Mouse (Mus musculus) lung, postnatal 36 days (tissue): ENCODE data around the gene Agap2.
A peak's percentile ranks its signal among the peaks of the same experiment; 100 is the strongest.

Experiments used
- DNase-seq: peaks from one replicate; pipeline ENCODE4 v3.0.0; 2022; ENCODE audit warnings: mixed read lengths

The Agap2 gene

DNA sequence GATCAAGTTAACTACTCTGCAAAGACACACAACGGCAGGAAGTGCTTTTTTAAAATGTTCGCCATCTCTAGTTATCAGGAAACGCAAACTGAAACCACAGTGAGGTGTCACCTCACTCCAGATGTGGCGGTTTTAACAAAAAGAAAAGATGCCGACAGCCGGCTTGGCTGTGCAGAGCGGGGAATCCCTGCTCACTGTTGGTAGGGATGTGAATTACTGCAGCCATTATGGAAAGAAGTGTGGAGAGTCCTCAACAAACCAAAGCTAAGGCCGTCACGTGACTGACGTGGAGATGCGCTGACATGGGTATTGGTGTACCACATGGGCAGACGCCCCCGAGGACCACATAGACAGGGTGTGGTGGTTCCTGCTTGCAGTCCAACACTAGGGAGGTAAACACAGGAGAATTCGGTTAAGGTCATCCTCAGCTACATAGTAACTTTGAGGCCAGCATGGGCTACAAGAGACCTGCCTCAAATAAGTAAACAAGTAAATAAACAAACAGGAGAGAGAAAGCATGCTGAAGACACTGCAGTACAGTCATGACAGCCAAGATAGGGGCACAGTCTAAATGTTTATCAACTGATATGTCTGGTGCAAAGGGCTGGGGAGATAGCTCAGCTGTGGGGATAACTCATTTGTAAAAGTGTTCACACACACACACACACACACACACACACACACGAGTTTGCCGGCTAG lies 32.6 kb downstream of the Agap2 start:
- no peak for DNase-seq

DNA sequence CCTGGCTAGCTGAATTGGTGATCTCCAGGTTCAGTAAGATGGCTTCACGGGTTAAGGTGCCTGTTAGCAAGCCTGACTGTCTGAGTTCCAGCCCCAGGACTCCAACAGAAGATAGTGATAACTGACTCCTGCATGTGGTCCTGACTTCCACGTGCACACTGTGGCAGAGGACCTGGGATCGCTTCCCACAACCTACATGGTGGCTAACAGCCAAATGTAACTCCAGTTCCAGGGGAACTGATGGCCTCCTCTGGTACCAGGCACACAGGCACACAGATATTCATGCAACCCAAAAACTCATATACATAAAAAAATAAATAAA lies 33.1 kb downstream of the Agap2 start:
- DNase-seq = no peak

DNA sequence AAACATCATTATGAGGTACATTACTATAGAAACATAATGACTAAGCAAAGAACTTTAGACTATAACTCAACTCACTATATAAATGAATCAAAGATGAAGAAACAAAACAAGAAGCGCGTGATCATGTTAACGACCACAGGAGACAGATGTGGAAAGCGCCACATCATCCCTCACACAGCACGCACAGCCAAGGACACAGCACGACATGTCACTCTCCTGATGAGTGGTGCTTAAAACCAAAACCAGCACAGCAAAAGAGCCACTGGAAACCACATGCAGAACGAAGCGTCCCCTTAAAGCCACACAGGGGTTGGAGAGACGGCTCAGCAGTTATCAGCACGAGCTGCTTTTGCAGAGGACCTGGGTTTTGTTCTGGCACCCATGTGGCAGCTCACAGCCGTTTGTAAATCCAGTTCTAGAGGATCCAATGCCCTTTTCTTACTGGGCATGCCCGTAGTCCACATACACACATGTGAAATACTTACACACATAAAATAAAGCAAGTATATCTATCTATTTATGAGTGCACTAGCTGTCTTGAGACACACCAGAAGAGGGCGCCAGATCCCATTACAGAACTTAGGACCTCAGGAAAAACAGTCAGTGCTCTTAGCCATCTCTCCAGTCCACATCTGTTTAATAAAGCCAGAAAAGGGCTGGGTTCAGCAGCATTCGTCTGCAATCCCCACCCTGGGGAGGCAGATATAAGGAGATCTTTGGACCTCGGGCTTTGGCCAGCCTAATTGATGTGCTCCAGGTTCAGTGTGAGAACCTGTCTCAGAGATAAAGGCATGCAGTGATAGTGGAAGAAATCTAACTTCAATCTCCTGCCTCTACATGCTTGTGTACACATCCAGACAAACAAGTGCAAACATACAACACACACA lies 36.2 kb downstream of the Agap2 start:
- no peak for DNase-seq

DNA sequence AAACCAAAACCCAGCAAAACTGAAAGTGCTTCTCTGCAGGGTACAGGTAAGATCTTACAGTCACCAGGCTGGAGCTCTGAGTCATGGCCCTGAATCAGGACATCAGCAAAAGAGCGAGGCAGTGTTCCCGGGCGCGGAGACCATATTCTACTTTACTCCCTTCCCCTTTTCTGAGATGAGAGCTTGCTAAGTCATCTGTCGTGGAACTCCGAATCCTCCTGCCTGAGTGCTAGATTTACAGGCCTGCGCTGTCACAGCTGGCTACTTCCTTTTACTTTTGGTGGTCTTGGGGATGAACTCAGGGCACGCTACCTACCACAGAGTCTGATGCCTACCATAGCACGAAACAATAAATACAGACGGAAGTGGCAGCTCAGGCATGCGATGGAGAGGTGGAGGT lies 39.3 kb downstream of the Agap2 start:
- no peak for DNase-seq

DNA sequence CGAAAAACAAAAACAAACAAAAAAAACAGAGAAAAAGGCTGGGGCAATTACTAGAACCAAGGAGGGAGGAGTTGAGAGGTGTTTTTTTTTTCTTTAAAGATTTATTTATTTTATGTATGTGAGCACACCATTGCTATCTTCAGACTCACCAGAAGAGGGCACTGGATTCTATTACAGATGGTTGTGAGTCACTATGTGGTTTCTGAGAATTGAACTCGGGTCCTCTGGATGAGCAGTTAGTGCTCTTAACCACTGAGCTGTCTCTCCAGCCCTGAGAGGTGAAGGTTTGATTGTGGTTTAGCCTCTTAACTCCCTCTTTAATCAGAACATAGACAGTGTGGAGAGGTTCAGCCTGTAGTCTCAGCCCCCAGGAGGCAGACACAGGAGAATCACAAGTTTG lies 40.0 kb downstream of the Agap2 start:
- DNase-seq = no peak

DNA sequence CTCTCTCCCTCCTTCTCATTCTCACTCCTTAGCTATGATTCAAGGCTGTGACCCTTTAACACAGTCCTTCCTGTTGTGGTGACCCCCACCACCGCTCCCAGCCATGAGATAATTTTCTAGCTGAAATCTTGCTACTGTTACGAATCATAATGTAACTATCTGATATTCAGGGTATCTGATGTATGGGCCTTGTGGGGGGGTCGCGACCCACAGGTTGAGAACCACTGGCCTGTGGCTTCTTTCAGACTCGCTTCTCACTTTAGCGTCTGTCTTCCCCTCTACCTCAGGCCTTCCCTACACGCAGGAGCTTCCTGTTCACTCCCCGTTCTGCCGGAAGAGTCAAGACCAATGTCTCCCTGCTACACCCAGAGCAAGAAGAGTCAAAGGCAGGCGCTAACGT lies 43.4 kb downstream of the Agap2 start:
- DNase-seq = no peak

DNA sequence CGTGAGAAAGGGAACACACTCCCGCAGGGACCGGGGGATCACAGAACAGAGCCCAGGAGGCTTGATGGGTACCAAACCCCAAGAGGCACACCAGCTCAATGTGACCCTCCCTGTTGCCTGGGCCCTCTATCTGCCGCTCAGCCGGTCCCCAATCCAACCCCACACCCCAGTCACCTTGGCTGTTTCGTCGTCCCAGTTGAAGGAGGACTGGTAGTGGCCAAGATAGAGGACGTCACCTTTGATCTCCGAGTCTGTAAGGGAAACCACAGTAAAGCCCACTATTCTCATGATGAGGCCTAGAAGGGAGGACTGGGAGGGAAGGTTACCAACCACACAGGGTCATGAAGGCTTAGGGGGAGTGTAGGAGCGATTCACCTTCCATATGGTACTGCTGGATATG lies 44.1 kb downstream of the Agap2 start:
- DNase-seq = no peak

DNA sequence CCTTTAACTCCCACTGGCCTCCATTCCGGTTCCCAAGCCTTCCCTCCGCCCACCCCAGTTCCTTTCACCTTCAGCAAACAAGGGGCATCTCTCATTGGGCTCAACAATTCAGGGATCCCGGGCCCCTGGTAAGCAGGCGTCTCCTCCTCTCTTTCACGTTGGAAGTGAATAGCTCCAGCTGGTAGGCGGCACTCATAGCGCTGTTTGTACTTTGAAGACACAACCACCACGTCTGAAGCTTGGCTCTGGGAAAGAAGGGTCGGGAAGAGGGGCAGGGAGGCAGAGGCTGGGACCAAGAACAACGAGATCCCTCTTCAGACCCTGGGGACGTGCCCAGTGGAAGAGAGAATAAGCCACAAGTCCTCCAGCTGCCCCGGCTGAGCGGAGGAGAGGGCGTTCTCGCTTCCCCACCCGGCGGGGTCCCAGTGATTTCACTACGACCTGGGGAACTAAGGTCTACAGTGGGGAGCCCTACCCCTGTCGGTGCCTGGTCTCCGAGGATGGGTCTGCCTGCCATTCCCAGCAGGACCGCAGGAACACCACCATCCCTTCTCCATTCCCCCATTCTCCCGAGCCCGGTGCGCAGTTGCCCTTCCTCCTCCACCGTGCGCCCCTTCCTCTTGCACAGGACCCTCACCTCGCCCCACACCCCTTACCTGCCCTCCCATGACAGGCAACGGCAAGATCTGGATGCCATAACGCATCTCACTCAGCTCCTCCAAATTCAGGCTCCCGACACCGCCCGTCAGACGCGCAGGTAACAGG lies 45.4 kb downstream of the Agap2 start:
- no peak for DNase-seq

DNA sequence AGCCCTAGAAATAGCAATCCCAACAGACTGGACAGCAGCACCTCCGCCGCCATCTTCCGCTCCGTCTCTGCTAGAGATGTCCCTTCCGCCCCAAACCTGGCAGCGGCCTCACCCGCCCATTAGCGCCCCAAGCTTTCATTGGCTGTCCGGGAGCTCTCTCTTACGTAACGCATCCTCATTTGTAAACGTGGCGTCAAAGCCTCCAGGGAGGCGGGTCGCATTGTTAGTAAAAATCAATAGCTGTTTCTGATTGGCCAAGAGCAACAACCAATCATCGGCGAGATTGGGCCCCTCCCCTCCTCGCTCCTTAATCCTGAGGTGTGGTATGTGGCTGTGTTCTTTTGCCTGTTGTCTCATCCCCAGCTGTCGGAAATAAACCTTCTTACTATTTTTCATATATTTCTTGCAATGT lies 46.0 kb downstream of the Agap2 start, which contains the start of gene Os9:
TSS of gene Os9 (minus strand) at position 66 of the 412 bp plus-strand sequence.
- peak; percentile 99 for DNase-seq

DNA sequence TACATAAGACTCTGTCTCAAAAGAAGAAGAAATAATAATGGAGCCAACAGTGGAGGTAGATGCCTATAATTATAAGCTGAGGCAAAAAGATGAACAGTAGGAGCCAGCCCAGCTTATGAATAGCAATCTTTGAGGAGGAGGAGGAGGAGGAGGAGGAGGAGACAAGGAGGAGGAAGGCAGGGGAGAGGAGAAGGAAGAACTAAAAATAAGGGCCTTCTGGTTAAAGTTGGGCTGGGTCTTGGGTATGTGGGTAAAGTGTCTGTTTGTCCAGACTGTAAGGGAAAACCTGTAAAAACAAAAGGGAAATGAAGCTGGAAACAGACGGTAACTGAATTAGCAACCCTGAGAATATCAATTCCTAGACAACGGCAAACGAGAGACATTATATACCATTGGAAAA lies 46.9 kb downstream of the Agap2 start:
- no peak for DNase-seq

DNA sequence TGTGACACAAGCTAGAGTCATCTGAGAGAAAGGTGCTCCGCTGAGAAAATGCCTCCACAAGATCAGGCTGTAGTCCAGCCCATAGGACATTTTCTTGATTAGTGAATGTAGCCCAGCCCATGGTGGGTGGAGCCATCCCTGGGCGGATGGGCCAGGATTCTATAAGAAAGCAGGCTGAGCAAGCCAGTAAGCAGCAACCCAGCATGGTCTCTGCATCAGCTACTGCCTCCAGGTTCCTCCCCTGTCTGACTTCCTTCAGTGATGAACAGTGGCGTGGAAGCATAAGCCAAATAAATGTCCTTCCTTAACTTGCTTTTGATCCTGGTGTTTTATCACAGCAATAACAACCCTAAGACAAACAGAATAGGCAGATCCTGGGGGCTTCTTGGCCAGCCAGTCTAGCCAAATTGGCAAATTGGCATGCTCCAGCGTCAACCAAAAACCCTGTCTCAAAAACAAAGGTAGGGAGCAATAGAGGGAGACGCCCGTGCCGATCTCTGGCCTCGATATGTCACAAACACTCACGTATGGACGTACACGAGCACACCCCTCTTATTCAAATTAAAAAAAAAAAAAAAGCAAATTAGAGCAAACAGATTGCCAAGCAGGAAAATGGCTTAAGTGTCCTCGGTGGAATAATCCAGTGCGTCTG lies 47.8 kb downstream of the Agap2 start:
- peak; percentile 36 for DNase-seq

DNA sequence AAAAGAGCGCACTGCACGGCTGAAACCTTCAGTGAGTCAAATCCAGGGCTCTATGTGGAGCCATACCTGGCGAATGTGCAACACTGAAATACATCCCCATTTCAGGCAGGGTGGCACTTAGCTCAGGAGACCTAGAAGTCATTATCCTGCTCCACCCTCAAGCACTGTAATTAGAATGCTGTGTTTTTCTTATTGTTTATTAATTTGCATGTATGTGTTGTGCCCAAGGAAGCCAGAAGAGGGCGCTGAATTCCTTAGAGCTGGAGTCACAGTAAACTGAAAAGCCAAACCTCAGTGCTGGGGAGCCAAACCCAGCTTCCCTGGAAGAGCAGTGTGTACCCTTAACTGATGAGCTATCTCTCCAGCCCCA lies 48.3 kb downstream of the Agap2 start:
- DNase-seq = peak; percentile 89

DNA sequence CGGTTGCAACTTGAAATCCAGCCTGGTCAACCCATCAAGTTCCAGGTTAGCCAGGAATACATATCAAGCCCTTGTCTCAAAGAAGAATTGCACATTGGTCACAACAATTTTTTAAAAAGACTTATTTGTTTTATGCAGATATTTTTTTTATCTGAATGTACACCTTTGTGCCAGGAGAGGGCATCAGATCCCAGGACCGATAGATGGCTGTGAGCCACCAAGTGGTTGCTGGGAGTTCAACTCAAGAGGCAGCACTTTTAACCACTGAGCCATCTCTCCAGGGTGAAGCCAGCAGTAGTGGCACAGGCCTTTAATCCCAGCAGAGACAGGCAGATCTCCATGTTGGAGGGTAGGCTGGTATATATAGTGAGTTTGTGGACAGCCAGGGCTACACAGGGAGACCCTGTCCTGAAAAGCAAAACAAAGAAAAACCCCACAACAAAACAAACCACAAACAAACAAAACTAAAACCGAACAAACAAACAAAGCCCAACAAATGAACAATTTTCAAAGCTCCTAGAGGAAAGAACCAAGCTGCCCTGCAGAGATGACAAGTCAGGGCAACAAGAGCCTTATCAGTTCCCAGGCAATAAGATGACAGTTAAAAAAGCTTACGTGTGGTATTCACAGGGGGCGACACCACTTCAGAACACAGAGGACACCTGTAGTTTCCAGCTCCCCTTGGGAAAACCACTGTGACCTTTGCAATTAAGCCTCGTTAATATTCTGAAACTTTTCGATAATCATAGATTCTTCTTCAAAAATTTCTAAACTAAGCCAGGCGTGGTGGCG lies 50.3 kb downstream of the Agap2 start:
- DNase-seq = peak; percentile 70

DNA sequence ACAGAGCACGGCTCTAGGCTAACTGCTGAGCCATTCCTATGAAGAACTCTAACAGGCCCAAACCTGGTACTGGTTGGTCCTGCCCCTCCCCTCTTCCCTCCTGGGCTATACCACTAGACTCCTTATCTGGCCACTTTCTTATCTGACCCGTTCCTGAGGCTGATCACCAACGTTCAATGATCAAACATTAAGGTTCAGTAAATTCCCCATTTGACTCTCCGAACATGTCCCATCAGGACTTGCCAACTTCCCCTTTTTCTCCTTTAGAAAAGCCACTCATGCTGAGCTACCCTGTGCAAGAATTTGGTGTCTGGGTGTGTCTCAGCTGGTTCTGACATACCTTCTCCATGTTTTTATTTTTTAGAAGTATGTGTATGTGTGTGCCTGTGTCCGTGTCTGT lies 51.5 kb downstream of the Agap2 start:
- DNase-seq = no peak

DNA sequence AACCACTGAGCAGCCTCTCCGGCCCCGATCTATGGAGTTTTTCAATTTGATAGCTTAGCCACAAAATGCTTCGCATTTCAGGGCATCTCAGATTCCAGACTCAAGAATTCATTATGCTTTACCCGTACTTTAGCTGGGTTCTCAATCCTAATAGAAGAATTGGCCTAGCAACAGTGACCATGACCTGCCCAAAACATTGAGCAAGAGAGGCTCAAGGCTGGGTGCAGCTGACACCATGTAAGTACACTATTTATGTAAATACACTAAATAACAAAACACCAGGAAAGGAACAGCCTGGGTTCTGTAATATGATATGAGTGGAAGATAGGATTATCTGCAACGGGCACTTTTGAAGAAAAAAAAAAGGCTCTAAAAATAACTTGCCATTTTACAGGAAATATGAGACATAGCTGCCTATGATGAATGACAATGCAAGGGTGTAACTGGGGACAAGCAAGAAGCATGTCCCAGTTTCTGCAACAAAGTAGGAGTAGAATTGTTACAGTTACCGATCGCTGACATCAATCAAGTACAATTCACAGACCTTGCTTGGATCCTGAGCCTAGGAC lies 52.7 kb downstream of the Agap2 start:
- DNase-seq = peak; percentile 53

DNA sequence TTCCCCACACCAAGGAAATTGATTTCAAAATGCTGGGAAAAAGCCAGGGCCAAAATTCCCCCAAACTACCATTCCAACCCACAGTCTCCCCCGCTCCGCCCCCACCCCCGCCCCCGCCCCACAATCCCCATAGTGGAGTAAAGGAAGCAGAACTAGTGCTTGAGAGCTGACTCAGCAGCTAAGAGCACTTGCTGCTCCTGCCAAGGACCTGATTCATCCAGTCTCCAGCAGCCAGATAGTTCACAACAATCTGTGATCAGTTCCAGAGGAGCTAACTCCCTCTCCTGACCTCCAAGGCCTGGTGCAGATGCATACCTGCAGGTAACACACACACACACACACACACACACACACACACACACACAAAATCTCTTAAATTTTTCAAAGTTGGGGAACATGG lies 54.3 kb downstream of the Agap2 start:
- peak; percentile 45 for DNase-seq

DNA sequence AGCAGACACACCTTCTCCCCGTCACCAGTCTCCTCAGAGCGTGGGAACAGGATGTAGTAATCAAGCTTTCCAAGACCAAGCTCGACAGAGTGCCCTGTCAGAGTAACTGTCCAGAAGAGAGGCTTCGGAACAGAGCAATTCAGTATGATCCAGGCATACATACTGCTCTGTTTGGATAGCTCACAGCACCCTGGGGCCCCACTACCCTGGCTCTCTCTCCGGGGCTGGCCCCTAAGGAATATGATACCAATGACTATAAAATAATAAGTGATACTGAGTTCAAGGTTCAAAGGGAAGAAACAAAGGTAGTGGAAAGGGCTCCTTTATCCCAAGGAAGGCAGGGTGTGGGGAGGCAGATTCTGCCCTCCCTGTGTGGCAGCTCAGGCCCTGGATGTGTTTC lies 57.4 kb downstream of the Agap2 start:
- DNase-seq = no peak

DNA sequence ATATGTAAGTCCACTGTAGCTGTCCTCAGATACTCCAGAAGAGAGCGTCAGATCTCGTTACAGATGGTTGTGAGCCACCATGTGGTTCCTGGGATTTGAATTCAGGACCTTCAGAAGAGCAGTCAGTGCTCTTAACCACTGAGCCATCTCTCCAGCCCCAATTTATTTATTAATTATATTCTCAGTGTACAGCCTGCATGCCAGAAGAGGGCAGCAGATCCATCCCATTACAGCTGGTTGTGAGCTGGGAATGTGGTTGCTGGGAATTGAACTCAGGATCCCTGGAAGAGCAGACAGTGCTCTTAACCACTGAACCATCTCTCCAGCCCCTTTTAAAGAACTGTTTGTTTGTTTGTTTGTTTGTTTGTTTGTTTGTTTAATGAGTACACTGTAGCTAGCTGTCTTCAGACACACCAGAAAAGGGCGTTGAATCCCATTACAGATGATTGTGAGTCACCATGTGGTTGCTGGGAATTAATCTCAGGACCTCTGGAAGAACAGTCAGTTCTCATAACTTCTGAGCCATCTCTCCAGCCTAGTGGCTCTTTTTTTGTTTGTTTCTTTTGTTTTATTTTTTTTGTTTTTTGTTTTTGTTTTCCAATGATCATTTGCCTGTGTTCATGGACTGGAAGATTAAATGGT lies 59.4 kb downstream of the Agap2 start:
- DNase-seq = peak; percentile 62

DNA sequence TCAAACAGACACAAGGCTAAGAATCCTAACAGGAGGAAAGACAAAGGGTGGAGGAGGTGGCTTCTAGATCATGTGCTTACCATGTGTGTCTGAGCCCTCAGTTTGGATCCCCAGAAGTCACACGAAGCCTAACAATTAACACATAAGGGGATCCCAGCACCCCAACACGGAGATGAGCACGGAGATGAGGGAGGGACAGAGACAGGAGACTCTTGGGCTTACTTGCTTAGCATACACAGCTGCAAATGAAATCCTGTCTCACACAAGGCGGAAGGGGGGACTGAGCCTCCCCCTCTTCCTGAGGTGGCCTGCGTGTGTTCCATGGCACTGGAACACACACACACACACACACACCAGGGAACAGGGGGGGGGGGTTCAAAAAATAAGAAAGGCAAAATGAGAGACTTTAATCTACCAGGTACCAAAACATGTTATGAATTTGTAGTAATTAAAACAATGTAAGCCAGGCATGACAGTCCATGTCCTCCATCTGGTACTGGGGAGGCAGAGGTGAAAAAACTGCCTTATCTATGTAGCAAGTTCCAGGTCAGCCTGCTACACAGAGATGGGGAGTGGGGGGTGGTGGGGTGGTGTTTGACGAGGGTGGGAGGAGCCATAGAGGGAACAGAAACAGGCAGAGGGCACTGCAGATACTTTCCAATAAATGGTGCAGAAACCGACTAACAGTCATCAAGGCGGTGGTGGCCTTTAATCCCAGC lies 60.2 kb downstream of the Agap2 start:
- peak; percentile 26 for DNase-seq

DNA sequence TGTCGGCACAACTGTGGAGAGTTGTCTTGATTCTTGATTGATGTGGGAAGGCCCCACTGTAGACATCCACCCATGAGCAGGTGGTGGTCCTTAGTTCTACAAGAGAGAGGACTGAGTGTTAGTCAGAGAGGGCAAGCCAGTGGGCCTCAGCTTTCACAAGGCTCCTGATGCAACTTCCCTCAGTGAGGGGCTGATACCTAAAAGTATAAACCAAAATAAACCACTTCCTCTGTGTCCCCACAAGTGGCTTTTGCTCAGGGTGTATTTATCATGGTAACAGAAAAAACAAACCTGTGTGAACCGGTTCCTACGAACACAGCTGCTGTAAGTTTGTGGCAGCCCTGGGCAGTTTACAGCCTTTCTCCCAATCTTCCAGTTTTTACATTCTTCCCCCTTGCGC lies 61.4 kb downstream of the Agap2 start:
- DNase-seq = peak; percentile 65

DNA sequence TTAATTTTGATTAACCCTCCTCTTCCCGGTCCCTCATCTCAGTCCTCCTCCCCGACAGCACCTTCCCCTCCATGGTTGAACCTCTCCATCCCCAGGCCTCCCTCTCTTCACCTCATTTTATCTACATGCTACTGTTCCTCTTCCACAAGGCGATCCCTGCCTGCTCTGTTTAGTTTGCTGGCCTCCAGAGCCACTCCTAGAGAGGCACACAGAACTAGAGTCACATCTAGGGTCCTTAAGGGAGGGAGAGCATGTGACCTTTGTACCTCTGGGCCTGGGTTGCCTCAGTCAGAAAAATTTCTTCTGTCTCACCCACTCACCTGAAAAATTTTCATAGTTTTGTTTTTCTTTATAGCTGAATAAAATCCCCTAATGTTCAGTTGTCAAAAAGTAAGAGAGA lies 62.8 kb downstream of the Agap2 start:
- no peak for DNase-seq
